In genomic region chr13:29156703-29157102, GRCm38 (mm10) we compare ENCODE assay signal across 13 mouse cellular contexts.
DNase-seq lines count a peak whose midpoint lies in the region; ATAC-seq and TF ChIP-seq lines count a peak whose summit lies in the region.
"Had no signal": no experiment of that assay in that cellular context is flagged by ENCODE, and none has a peak within 500 bp of the region (broad histone marks: within the 10 kb centered on the region; RNA-seq: fewer than 3 reads in every experiment).

No protein-coding gene starts in this region.

- H3K27me3 ChIP-seq in kidney, embryonic 14.5 days (ENCODE audit: control insufficient read depth, insufficient read depth, low read length) = no peaks in the 10 kb centered on the region
- no peaks in the 10 kb centered on the region for H3K27me3 ChIP-seq in hindbrain, embryonic 16.5 days (replicated peaks; ENCODE audit: control insufficient read depth, insufficient read depth, low read length)
- H3K27me3 ChIP-seq: hindbrain, embryonic 12.5 days; liver, embryonic 15.5 days had no signal

- WGBS in lung, adult 2 months = 38% methylated on average over 4 of the region's 4 CpGs
- 19% methylated on average over 4 of the region's 4 CpGs for WGBS in kidney, embryonic 14.5 days
- 39% methylated on average over 4 of the region's 4 CpGs for WGBS in hindbrain, embryonic 16.5 days

- no peaks in the 10 kb centered on the region for H3K9me3 ChIP-seq in kidney, embryonic 14.5 days (ENCODE audit: control insufficient read depth, low read length)
- H3K9me3 ChIP-seq in hindbrain, embryonic 16.5 days (ENCODE audit: control insufficient read depth, low read length) = no peaks in the 10 kb centered on the region
- H3K9me3 ChIP-seq: hindbrain, embryonic 12.5 days; liver, embryonic 15.5 days had no signal

- H3K9ac ChIP-seq in kidney, embryonic 14.5 days (ENCODE audit: low read depth, low read length) = no peak overlapping the region
- no peak overlapping the region for H3K9ac ChIP-seq in hindbrain, embryonic 16.5 days (ENCODE audit: low read depth, low read length)
- H3K9ac ChIP-seq: hindbrain, embryonic 12.5 days; liver, embryonic 15.5 days had no signal

- no peak for ATAC-seq in kidney, embryonic 14.5 days (ENCODE audit: low FRiP score, low TSS enrichment)
- no peak for ATAC-seq in hindbrain, embryonic 16.5 days

- TF ChIP-seq CTCF in lung, adult 2 months (IDR thresholded peaks at IDR 0.05; ENCODE audit: insufficient read depth, low read length) = peak; percentile 28; the same call in 1 of the 2 replicates

- H3K4me1 ChIP-seq in lung, adult 2 months (ENCODE audit: control insufficient read depth, insufficient read depth, low read length) = no peaks in the 10 kb centered on the region
- H3K4me1 ChIP-seq in kidney, embryonic 14.5 days (ENCODE audit: control insufficient read depth, insufficient read depth, low read length) = no peaks in the 10 kb centered on the region
- H3K4me1 ChIP-seq in hindbrain, embryonic 16.5 days (ENCODE audit: control insufficient read depth, insufficient read depth, low read depth, low read length) = no peaks in the 10 kb centered on the region
- H3K4me1 ChIP-seq: hindbrain, embryonic 12.5 days; liver, embryonic 15.5 days had no signal

- no peak overlapping the region for H3K4me3 ChIP-seq in lung, adult 2 months (replicated peaks; ENCODE audit: extremely low read depth, low read depth, low read length)
- no peak overlapping the region for H3K4me3 ChIP-seq in kidney, embryonic 14.5 days (ENCODE audit: low read length)
- H3K4me3 ChIP-seq in hindbrain, embryonic 16.5 days (ENCODE audit: low read length) = no peak overlapping the region
- H3K4me3 ChIP-seq: erythroblast, embryonic 14.5 days; hindbrain, embryonic 12.5 days; liver, embryonic 15.5 days had no signal

- DNase-seq in cerebellum, postnatal 14 days = peak; percentile 9 to 30
- DNase-seq in cerebellum, adult 18-20 months = no peak
- DNase-seq in lung, adult 2 months = no peak
- no peak for DNase-seq in lung, postnatal 25 days (ENCODE audit: low spot score)
- peak; percentile 41 for DNase-seq in lung, postnatal 36 days
- DNase-seq in thymus, postnatal 4 days = peak; percentile 78
- DNase-seq: cerebellum, adult 8-10 months; kidney, postnatal 14 days had no signal

- no peak overlapping the region for H3K27ac ChIP-seq in kidney, embryonic 14.5 days (ENCODE audit: low read depth, low read length)
- no peak overlapping the region for H3K27ac ChIP-seq in hindbrain, embryonic 16.5 days (ENCODE audit: low read depth, low read length)
- H3K27ac ChIP-seq: hindbrain, embryonic 12.5 days; liver, embryonic 15.5 days had no signal

- TF ChIP-seq POLR2A in lung, adult 2 months (IDR thresholded peaks at IDR 0.05; ENCODE audit: borderline replicate concordance, extremely low read depth, low read depth, low read length) = no peak

- H3K4me2 ChIP-seq in kidney, embryonic 14.5 days (replicated peaks; ENCODE audit: low read depth, low read length) = no peak overlapping the region
- no peak overlapping the region for H3K4me2 ChIP-seq in hindbrain, embryonic 16.5 days (ENCODE audit: low read length)
- H3K4me2 ChIP-seq: hindbrain, embryonic 12.5 days; liver, embryonic 15.5 days had no signal

- H3K36me3 ChIP-seq in kidney, embryonic 14.5 days (ENCODE audit: control insufficient read depth, insufficient read depth, low read length) = no peaks in the 10 kb centered on the region
- H3K36me3 ChIP-seq in hindbrain, embryonic 16.5 days (ENCODE audit: control insufficient read depth, insufficient read depth, low read length) = no peaks in the 10 kb centered on the region
- H3K36me3 ChIP-seq: hindbrain, embryonic 12.5 days; liver, embryonic 15.5 days had no signal

Comparison
In these comparisons a context has a peak if more than half of its experiments do, and no peak if none do; other contexts are left out.
1. DNase-seq: peak in cerebellum, postnatal 14 days (2 of 2), lung, postnatal 36 days (single experiment) and thymus, postnatal 4 days (single experiment); none in cerebellum, adult 18-20 months (0 of 2), lung, adult 2 months (single experiment) and lung, postnatal 25 days (single experiment).